Mouse (Mus musculus) 3T3-L1 (cell line): ENCODE results near the gene Arel1.

ENCODE experiments used
- DNase-seq: peaks from one replicate; pipeline ENCODE4 v3.0.0-alpha.2; 2015; ENCODE audit warnings: low read depth, low spot score

The Arel1 gene

DNA sequence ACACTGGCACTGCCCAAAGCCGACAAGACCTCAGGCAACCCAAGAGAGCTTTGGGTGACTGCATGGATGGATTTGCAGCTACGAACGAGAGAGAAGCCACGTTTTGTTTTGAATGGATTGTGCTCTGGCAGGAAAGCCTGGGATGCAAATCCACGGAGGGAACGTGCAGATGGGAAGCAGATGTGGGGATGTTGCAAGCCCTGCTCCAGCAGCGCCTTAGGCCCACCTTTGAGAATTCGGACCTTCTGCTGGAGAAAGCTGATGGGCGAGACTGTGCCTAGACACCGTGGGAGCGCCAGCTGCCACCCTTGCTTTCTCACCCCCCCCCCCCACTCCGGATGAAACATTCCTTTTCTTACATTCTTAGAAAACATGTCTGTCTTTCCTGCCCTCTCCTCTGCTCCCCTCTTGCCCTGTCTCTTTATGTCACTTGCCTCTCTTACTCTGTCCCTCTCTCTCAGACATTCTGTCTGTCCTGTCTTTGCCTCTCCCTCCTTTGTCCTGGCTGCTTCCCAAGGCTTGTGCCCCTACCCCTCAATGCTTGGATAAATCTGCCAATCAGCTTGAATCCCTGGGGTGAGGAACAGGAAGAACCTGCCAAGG lies 63.6 kb downstream of the Arel1 start:
- DNase-seq = peak; percentile 51

- DNase-seq = no peak
Measured at GRCm38 (mm10) chr12:84904399-84904798, 66.3 kb downstream of the Arel1 start.

DNA sequence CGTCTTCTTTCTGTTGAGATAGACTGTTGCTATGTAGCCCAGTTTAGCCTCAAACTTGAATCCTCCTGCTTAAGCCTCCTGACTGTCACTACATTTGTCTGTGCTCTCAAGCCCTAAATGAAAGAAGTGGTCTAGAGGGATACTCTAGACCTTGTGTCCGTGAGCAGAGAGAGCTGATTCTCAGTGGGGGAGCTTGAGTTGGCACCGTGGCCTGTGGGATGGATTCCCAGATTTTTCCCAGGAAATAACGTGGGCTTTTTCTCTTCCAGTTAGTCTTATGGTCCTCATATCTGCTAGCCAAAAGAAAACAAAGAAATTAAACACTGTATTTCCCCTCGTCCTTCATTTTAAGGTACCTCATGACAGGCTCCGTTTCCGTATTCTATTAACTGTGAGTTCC lies 70.4 kb downstream of the Arel1 start:
- DNase-seq = no peak

GRCm38 (mm10) chr12:84897322-84897721 lies 73.4 kb downstream of the Arel1 start:
- no peak for DNase-seq

GRCm38 (mm10) chr12:84896235-84896634 lies 74.5 kb downstream of the Arel1 start:
- DNase-seq = no peak

DNA sequence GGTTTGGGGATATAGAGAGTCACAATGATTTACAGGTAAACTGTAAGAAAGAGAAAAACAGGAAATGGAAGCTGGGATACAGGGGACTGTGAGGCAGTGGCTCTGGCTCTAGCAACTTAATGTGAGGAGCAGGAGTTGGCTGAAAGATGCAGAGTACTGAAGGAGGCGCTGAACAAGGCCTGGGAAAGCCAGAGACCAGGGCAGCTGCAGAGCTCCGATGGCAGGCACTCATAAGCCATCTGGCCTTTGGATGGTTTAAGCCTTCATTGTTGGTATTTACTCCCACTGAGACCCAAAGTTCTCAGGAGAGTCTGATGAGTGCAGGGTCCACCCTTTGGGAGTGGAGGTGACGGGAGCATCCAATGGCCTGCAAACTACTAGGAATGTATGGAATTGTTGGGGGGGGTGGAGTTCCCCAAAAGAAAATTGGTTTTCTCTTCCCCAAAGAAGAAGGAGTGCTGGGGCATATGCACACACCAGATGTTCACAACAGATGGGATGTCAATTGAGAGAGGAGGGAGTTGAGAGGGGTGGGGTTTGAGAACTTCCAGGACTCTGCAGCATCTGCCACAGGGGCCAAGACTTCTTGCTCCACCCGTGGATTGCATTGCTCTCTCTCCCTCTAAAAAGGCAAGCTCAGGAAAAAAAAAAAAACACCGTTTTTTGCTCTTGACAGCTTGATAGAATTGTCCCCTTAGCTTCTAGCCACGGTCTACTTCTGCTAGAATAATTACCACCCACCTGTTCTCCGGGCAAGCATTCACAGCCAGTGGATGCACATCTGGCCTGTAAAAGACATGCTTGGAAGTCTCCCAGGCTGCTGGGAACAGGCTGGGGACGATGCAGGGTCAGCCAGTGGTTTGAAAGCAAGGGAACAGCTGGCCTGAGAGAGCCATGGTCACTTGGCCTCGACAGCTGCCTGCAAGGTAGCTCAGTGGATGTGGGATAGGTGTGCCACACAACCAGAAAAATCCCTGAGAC lies 76.8 kb downstream of the Arel1 start:
- DNase-seq = no peak

- DNase-seq = no peak
Measured at GRCm38 (mm10) chr12:84890289-84890688, 80.4 kb downstream of the Arel1 start.

DNA sequence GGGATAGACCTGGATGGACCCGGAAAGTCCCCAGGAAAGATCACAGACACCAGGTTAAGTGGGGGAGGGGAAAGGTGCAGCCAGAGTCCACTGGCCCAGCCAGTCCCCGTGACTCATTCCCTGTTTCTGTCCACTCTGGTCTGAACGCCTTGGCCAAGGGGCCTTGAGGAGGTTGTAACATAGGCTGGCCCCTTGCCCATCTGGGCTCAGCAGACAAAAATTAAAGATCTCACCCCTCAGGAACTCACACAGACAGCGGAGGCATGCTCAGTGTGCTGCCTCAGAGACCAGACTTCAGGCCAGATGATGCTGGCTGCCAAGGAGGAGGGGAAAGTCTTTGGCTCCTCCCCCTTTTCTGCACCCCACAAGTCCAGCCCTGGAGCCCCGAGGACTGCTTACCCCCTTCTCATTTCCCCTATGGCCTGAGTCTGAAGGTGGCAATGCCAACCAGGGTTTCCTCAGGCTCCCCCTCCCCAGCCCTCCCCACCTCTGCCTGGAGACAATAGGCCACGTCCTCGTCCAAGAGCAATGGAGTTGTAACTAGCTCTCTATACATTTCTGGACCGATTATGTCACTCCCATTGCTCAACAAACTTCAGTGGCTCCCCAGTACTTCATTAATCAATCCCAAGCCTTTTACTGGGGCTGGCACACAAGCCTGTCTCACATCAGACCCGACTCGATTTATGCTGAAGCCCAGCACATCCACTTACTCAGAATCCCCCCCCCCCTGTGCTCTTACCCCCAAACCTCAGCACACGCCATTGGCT lies 85.4 kb downstream of the Arel1 start:
- DNase-seq = peak; percentile 97

- peak; percentile 66 for DNase-seq
Measured at GRCm38 (mm10) chr12:84884423-84885076, 86.2 kb downstream of the Arel1 start.

GRCm38 (mm10) chr12:84882796-84883195 lies 87.9 kb downstream of the Arel1 start:
- no peak for DNase-seq

- DNase-seq = peak; percentile 58
Measured at GRCm38 (mm10) chr12:84880091-84880490, 90.6 kb downstream of the Arel1 start.

DNA sequence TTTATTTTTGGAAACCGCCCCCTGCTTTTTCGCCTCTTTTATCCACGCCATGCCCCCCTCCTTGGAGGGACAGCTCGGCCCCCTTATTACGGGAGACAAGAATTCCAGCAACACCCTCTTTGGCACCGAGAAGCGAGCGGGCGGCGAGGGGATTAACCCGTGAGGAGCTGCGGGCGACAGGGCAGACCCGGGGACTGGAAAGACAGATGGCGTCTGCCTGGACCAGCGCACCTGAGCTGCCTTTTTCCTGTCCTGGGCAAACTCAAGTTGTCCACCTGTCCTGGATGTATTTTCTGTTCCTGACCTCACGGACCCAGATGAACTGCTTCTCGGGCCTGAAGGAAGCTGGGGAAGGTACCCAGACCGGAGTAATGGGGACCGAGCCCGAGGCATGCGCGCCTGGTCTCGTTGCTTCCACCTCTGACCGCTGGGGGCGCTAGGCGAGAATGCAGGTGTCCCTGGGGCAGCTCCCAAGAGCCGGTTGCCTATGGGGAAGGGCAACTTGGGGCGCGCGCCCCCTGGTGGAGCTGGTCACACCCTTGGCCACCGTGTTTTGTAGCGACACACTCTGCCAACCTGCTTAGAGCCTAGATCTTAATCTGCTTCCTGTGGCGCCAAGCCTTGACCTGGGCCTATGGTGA lies 94.1 kb downstream of the Arel1 start, which contains the start of gene Ltbp2:
Gene Ltbp2, minus strand, starts transcription at position 52 of the 641 bp plus-strand sequence.
- peak; percentile 92 for DNase-seq

- no peak for DNase-seq
Measured at GRCm38 (mm10) chr12:84875761-84876480, 94.8 kb downstream of the Arel1 start.

GRCm38 (mm10) chr12:84873434-84873833 lies 97.3 kb downstream of the Arel1 start:
- DNase-seq = peak; percentile 82

DNA sequence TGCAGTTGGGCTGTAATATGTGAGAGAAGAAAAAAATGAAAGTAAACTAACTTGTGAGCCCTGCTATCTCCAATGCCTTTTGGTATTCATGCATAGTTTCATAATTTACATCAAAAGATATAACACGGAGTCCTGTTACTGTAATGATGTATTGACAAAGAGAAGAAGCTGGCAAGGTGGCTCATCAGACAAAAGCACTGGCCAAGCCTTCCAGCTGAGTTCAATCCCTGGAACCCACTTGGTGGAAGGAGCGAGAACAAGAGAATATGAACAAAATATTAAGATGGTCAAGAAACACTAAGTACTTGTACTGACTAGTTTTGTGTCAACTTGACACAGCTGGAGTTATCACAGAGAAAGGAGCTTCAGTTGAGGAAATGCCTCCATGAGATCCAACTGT lies 98.4 kb downstream of the Arel1 start:
- no peak for DNase-seq
